Mouse (Mus musculus) limb, embryonic 11.5 days (tissue): Measurements from ENCODE around the gene Patj. TPM values are rescaled to one million over a fixed set of nuclear protein-coding genes. Genes with fewer than 3 reads are reported as not detected.

Experiments used
- ATAC-seq: fragments of 200-750 bp; cut with Nextera tagmentation; 2 replicates; pipeline ENCODE4 v1.8.0; 2017; ENCODE audit warnings: low read depth; ENCODE audit not compliant: insufficient number of reproducible peaks, low FRiP score, low TSS enrichment
- DNase-seq: peaks from one replicate; pipeline ENCODE4 v3.0.0-alpha.2; 2015; ENCODE audit warnings: low spot score
- H3K27ac ChIP-seq: fragments of 300-500 bp; sonication (generic); replicated peaks from 2 replicates; pipeline ENCODE4 v1.5.1; 2014; ENCODE audit warnings: low read depth, mild to moderate bottlenecking, low read length
- H3K27me3 ChIP-seq: fragments of 300-500 bp; sonication (generic); 2 replicates; pipeline ENCODE4 v1.6.1; 2014; ENCODE audit warnings: mild to moderate bottlenecking, low read length, mixed read lengths; ENCODE audit not compliant: control insufficient read depth, insufficient read depth
- H3K36me3 ChIP-seq: fragments of 300-500 bp; sonication (generic); 2 replicates; pipeline ENCODE4 v1.6.1; 2014; ENCODE audit warnings: mild to moderate bottlenecking, low read length, moderate library complexity, mixed read lengths; ENCODE audit not compliant: control insufficient read depth, insufficient read depth
- H3K4me1 ChIP-seq: fragments of 300-500 bp; sonication (generic); 2 replicates; pipeline ENCODE4 v1.6.1; 2014; ENCODE audit warnings: low read length, mixed read lengths; ENCODE audit not compliant: control insufficient read depth, insufficient read depth
- H3K4me2 ChIP-seq: fragments of 300-500 bp; sonication (generic); 2 replicates; pipeline ENCODE4 v1.6.1; 2014; ENCODE audit warnings: low read depth, mild to moderate bottlenecking, moderate library complexity; ENCODE audit not compliant: severe bottlenecking
- H3K4me3 ChIP-seq: fragments of 300-500 bp; sonication (generic); 2 replicates; pipeline ENCODE4 v1.5.1; 2014; ENCODE audit warnings: low read depth, low read length
- H3K9ac ChIP-seq: fragments of 300-500 bp; sonication (generic); 2 replicates; pipeline ENCODE4 v1.6.1; 2014; ENCODE audit warnings: mild to moderate bottlenecking, low read length
- H3K9me3 ChIP-seq: fragments of 300-500 bp; sonication (generic); 2 replicates; pipeline ENCODE4 v1.6.1; 2016; ENCODE audit warnings: low read length; ENCODE audit not compliant: control insufficient read depth
- WGBS: fragments of 180-500 bp; shearing (Covaris S2); extraction: QIAGEN DNeasy Blood & Tissue Kit; methylation state at CpG from one replicate; pipeline ENCODE4 v1.1.7; 2014; 5-methylcytosine and 5-hydroxymethylcytosine counted together
- polyA plus RNA-seq: library from polyadenylated mRNA; unstranded; fragments of >200 nt; fragmentation: Nextera tagmentation; extraction: Ambion mirVana; gene quantifications from 2 replicates; pipeline ENCODE4 v1.2.1, GENCODE M21; 2014

The Patj gene
- polyA plus RNA-seq, 1 experiment from 2014 or later, result 19.4 TPM

- H3K4me3 ChIP-seq, result no peak overlapping the region
- no peaks in the 10 kb centered on the region for H3K36me3 ChIP-seq
- no peak overlapping the region for H3K4me2 ChIP-seq
- no peak overlapping the region for H3K9ac ChIP-seq
- WGBS, result 86% methylated on average over 1 of the region's 1 CpGs
- no peak overlapping the region for H3K27ac ChIP-seq
- ATAC-seq (no peak), DNase-seq (no peak)
- H3K27me3 ChIP-seq, result no peaks in the 10 kb centered on the region
- 0 out of 2 replicates have a peak, but pooled peaks cover 3% of the 10 kb centered on the region for H3K4me1 ChIP-seq
- H3K9me3 ChIP-seq, result peaks cover 6% of the 10 kb centered on the region; the same call in 1 of the 2 replicates
These were observed 270.9 kb downstream of the Patj start for GRCm38 (mm10) chr4:98666451-98666850.

DNA sequence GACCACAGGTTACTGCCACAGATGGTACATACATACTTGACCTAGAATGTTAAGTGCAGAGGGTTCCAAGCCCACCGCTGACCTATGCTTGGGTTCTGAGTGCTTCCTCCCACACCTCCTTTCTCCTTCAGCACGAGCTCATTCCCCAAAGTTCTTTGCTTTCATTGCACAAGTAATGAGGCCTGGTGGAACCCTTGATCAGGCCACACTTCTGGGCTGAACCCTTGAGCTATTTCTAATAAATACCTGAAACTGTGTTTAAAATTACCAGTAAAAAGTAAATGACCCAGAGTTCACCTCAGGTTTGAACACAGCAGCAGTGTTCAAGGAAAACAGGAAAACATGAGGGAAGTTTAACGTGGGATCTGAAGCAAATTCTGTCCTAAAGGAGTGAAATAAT, 271.4 kb downstream of the Patj start:
- no peak for DNase-seq
- Histone ChIP-seq H3K4me1 (0 out of 2 replicates have a peak, but pooled peaks cover 3% of the 10 kb centered on the region), H3K36me3 (no peaks in the 10 kb centered on the region), H3K4me3 (no peak overlapping the region), H3K4me2 (no peak overlapping the region), H3K9ac (no peak overlapping the region), H3K27ac (no peak overlapping the region), H3K27me3 (no peaks in the 10 kb centered on the region), H3K9me3 (peaks cover 6% of the 10 kb centered on the region; the same call in 1 of the 2 replicates)
- WGBS, result 50% methylated on average over 3 of the region's 3 CpGs
- no peak for ATAC-seq

GRCm38 (mm10) chr4:98677506-98677905, 281.9 kb downstream of the Patj start:
- H3K4me2 ChIP-seq, result peak overlapping the region; percentile 26
- peaks cover 17% of the 10 kb centered on the region; the same call in 1 of the 2 replicates for H3K4me1 ChIP-seq
- H3K27me3 ChIP-seq, result no peaks in the 10 kb centered on the region
- H3K27ac ChIP-seq, result no peak overlapping the region
- no peaks in the 10 kb centered on the region for H3K9me3 ChIP-seq
- no peaks in the 10 kb centered on the region for H3K36me3 ChIP-seq
- DNase-seq, result peak; percentile 70
- WGBS, result 8% methylated on average over 9 of the region's 9 CpGs
- peak; percentile 83 for ATAC-seq
- no peak overlapping the region for H3K9ac ChIP-seq
- no peak overlapping the region for H3K4me3 ChIP-seq

DNA sequence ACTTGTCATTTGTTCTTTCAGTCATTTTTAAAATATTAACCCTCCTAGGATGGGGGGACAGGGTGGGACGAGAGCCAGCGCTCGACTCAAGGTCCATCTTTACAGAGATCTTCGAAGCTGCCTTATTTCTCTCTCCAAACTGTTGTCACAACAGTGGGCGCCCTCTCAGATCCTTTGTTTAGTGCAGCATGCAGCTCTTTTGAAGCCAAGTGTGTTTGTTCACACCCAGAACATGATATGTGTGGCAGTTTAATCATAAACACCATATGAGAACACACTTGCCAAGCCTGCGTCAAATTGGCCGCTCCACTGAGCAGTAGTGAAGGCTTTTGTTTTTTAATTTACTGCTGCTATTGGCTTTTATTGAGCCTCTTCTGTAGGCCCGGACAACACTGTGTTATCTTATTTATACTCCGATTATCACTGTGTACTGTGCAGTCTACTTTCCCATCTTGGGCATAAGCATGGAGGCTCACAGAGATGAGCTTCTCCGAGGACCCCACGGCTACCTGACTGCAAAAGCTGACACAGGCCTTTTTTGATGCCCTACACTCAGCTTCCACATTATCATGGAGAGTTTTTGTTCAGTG, 291.2 kb downstream of the Patj start:
- WGBS, result 88% methylated on average over 11 of the region's 11 CpGs
- Histone ChIP-seq H3K4me3 (no peak overlapping the region), H3K9me3 (no peaks in the 10 kb centered on the region), H3K27me3 (no peaks in the 10 kb centered on the region), H3K4me2 (no peak overlapping the region), H3K36me3 (0 out of 2 replicates have a peak, but pooled peaks cover 2% of the 10 kb centered on the region), H3K27ac (no peak overlapping the region), H3K9ac (no peak overlapping the region), H3K4me1 (no peaks in the 10 kb centered on the region)
- DNase-seq, result no peak
- ATAC-seq, result no peak

DNA sequence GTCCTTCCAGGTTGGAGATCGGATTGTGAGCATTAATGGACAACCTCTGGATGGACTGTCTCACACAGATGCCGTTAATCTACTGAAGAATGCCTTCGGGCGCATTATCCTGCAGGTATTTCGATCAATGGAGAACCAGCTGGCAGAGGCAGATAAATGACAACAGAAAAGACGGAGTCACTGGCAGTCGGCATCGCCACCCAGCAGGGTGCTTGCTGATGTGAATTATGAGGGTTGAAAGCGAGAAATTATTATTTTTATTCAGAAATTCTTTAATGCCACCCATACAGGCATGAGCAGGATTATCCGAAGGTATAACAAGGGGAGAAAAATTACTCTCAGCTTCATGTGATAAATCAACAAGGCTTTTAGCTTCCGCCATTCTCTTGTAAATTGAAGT, 292.5 kb downstream of the Patj start:
- Histone ChIP-seq H3K27ac (no peak overlapping the region), H3K27me3 (no peaks in the 10 kb centered on the region), H3K4me3 (no peak overlapping the region), H3K36me3 (0 out of 2 replicates have a peak, but pooled peaks cover 2% of the 10 kb centered on the region), H3K4me2 (no peak overlapping the region), H3K4me1 (no peaks in the 10 kb centered on the region), H3K9ac (no peak overlapping the region), H3K9me3 (no peaks in the 10 kb centered on the region)
- ATAC-seq (no peak), DNase-seq (no peak)
- 88% methylated on average over 11 of the region's 11 CpGs for WGBS

GRCm38 (mm10) chr4:98688520-98688919, 292.9 kb downstream of the Patj start:
- Histone ChIP-seq H3K9ac (no peak overlapping the region), H3K4me2 (no peak overlapping the region), H3K4me1 (no peaks in the 10 kb centered on the region), H3K9me3 (no peaks in the 10 kb centered on the region), H3K4me3 (no peak overlapping the region), H3K27ac (no peak overlapping the region), H3K27me3 (no peaks in the 10 kb centered on the region), H3K36me3 (0 out of 2 replicates have a peak, but pooled peaks cover 2% of the 10 kb centered on the region)
- DNase-seq (no peak), ATAC-seq (no peak)
- WGBS, result 84% methylated on average over 9 of the region's 9 CpGs

- no peaks in the 10 kb centered on the region for H3K4me1 ChIP-seq
- WGBS, result 92% methylated on average over 1 of the region's 1 CpGs
- H3K9me3 ChIP-seq, result no peaks in the 10 kb centered on the region
- H3K4me3 ChIP-seq, result no peak overlapping the region
- ATAC-seq (no peak), DNase-seq (no peak)
- 0 out of 2 replicates have a peak, but pooled peaks cover 2% of the 10 kb centered on the region for H3K36me3 ChIP-seq
- no peak overlapping the region for H3K27ac ChIP-seq
- no peak overlapping the region for H3K9ac ChIP-seq
- no peaks in the 10 kb centered on the region for H3K27me3 ChIP-seq
- H3K4me2 ChIP-seq, result no peak overlapping the region
These were observed 294.4 kb downstream of the Patj start for GRCm38 (mm10) chr4:98689988-98690387.

DNA sequence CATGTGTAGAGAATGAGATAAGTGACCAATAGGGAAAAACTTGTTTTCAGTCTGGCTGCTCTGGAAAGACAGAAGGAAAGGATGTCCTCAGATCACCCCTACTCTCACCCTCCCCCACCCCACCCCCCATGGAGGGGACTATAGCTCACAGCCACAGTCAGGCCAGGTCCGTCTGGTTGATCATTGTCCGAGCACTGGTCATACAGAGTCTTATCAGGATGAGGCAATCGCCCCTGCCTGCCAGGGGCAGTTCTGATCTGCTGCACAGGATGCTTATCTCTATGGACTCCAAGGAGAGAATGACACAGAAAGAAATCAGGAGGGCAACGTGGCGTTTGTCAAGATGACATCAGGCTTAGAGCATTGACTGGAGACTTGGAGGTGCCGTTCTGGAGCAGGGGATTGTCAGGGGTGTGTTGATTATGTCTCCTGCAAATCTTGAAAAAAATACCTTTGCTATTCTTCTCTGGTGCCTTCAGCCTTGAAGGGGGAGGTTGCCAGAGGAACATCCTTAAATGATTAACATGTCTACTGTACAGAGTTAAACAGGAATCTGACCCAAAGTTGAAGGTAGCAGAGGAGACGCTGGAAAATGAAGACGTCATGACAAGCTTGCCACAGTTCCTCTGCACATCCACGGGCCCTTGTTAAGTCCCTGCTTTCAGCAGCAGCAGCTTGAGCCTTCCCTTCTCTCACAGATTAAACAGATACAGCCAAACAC, 298.0 kb downstream of the Patj start:
- Histone ChIP-seq H3K27me3 (no peaks in the 10 kb centered on the region), H3K4me3 (no peak overlapping the region), H3K36me3 (0 out of 2 replicates have a peak, but pooled peaks cover 2% of the 10 kb centered on the region), H3K9ac (no peak overlapping the region), H3K27ac (no peak overlapping the region), H3K9me3 (no peaks in the 10 kb centered on the region), H3K4me1 (no peaks in the 10 kb centered on the region), H3K4me2 (no peak overlapping the region)
- ATAC-seq (no peak), DNase-seq (no peak)
- 65% methylated on average over 9 of the region's 9 CpGs for WGBS
